Mouse (Mus musculus): ENCODE results near the gene Etl4.

DNA sequence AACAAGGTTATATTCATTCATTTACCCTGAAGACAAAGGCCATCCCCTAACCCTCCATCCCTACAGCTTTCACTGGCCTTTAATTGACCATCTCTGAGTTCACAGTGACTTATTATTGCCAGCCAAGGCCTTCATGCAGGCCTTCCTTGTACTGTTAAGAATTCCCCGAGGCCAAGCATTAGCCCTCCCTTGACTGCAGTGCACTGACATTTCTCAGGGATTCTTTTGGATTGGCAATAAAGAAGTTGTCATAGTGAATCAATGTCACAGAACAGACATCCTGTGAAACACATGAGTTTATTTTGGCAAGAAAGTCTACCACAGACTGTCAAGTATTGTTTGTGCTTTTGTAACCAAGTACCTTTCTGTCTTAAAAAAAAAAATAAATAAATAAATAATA is 257.5 kb downstream of the Etl4 start:
- TF ChIP-seq CTCF (IDR thresholded peaks at IDR 0.05; ENCODE audit: control insufficient read depth, insufficient read depth, low read length) (no peak), POLR2A (IDR thresholded peaks at IDR 0.05; ENCODE audit: borderline replicate concordance, control insufficient read depth, low read depth, low read length) (no peak)

All from bone marrow, adult 2 months (tissue).